Mouse (Mus musculus) forebrain, embryonic 16.5 days (tissue): ENCODE measurements at regions not wholly inside any gene's neighbourhood (a gene's known extent, or its start where the extent isn't known, plus 50 kb on each side); places are given as distances from the start of the nearest gene placed in this dataset.
A peak's percentile ranks its signal among the peaks of the same experiment; 100 is the strongest.

Experiments used
- ATAC-seq: fragments of 200-750 bp; cut with Nextera tagmentation; 2 replicates; pipeline ENCODE4 v1.8.0; 2017; ENCODE audit warnings: mild to moderate bottlenecking, moderate library complexity
- H3K27ac ChIP-seq: fragments of 300-500 bp; sonication (generic); 2 replicates; pipeline ENCODE4 v1.5.1; 2014; ENCODE audit warnings: low read length, control low read depth
- H3K27me3 ChIP-seq: fragments of 300-500 bp; sonication (generic); replicated peaks from 2 replicates; pipeline ENCODE4 v1.6.1; 2014; ENCODE audit warnings: low read length; ENCODE audit not compliant: control insufficient read depth, insufficient read depth
- H3K36me3 ChIP-seq: fragments of 300-500 bp; sonication (generic); 2 replicates; pipeline ENCODE4 v1.6.1; 2014; ENCODE audit not compliant: control insufficient read depth, insufficient read depth
- H3K4me1 ChIP-seq: fragments of 300-500 bp; sonication (generic); replicated peaks from 2 replicates; pipeline ENCODE4 v1.6.1; 2014; ENCODE audit warnings: low read length; ENCODE audit not compliant: control insufficient read depth, insufficient read depth
- H3K4me2 ChIP-seq: fragments of 300-500 bp; sonication (generic); 2 replicates; pipeline ENCODE4 v1.6.1; 2014; ENCODE audit warnings: mild to moderate bottlenecking, low read length, control low read depth
- H3K4me3 ChIP-seq: fragments of 300-500 bp; sonication (generic); replicated peaks from 2 replicates; pipeline ENCODE4 v1.5.1; 2014; ENCODE audit warnings: mild to moderate bottlenecking, low read length, control low read depth
- H3K9ac ChIP-seq: fragments of 300-500 bp; sonication (generic); replicated peaks from 2 replicates; pipeline ENCODE4 v1.6.1; 2014; ENCODE audit warnings: low read depth, low read length, control low read depth
- H3K9me3 ChIP-seq: fragments of 300-500 bp; sonication (generic); 2 replicates; pipeline ENCODE4 v1.6.1; 2016; ENCODE audit warnings: low read length; ENCODE audit not compliant: control insufficient read depth
- WGBS: fragments of 180-500 bp; shearing (Covaris S2); extraction: QIAGEN DNeasy Blood & Tissue Kit; methylation state at CpG from one replicate; pipeline ENCODE4 v1.1.7; 2014; 5-methylcytosine and 5-hydroxymethylcytosine counted together

- Histone ChIP-seq H3K9me3 (no peaks in the 10 kb centered on the region), H3K9ac (no peak overlapping the region), H3K4me1 (no peaks in the 10 kb centered on the region), H3K27me3 (no peaks in the 10 kb centered on the region), H3K27ac (no peak overlapping the region), H3K4me2 (no peak overlapping the region), H3K36me3 (no peaks in the 10 kb centered on the region), H3K4me3 (no peak overlapping the region)
- no peak for ATAC-seq
Observed at GRCm38 (mm10) chr14:105841888-105842287, 54.7 kb downstream of the Spry2 start.

- H3K9ac ChIP-seq = no peak overlapping the region
- no peak for ATAC-seq
- 90% methylated on average over 3 of the region's 3 CpGs for WGBS
- H3K4me3 ChIP-seq = no peak overlapping the region
- H3K36me3 ChIP-seq = no peaks in the 10 kb centered on the region
- no peaks in the 10 kb centered on the region for H3K4me1 ChIP-seq
- no peak overlapping the region for H3K4me2 ChIP-seq
- H3K27ac ChIP-seq = no peak overlapping the region
- H3K27me3 ChIP-seq = no peaks in the 10 kb centered on the region
- H3K9me3 ChIP-seq = no peaks in the 10 kb centered on the region
Observed at GRCm38 (mm10) chr14:105837533-105837932, 59.1 kb downstream of the Spry2 start.

- Histone ChIP-seq H3K4me3 (no peak overlapping the region), H3K36me3 (no peaks in the 10 kb centered on the region), H3K4me2 (no peak overlapping the region), H3K9ac (no peak overlapping the region), H3K9me3 (no peaks in the 10 kb centered on the region), H3K27ac (no peak overlapping the region), H3K27me3 (no peaks in the 10 kb centered on the region), H3K4me1 (no peaks in the 10 kb centered on the region)
- 88% methylated on average over 12 of the region's 12 CpGs for WGBS
- no peak for ATAC-seq
Observed at GRCm38 (mm10) chr14:105830701-105831100, 65.9 kb downstream of the Spry2 start.

DNA sequence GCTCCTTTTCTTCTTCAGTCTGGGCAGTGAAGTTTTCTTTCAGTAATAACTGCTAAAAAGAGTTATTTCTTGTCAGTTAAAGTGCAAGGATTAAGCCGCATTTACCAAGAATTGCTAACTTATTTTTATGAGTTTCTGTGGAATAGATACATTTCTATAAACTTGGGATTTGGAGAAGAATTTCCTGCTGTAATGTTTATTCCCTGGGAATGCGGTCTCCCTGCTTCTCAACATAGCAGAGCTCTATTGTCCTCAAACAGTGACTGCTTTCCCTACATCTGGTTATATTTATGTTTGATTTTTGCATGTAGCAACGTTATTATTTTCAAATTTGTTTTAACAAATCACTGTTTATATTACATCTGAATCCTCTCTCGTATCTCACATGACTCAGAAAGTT, 66.3 kb downstream of the Spry2 start:
- Histone ChIP-seq H3K27ac (no peak overlapping the region), H3K9ac (no peak overlapping the region), H3K4me1 (no peaks in the 10 kb centered on the region), H3K4me2 (no peak overlapping the region), H3K27me3 (no peaks in the 10 kb centered on the region), H3K9me3 (no peaks in the 10 kb centered on the region), H3K36me3 (no peaks in the 10 kb centered on the region), H3K4me3 (no peak overlapping the region)
- ATAC-seq = no peak
- 85% methylated on average over 4 of the region's 4 CpGs for WGBS

GRCm38 (mm10) chr14:105823129-105823528, 73.5 kb downstream of the Spry2 start:
- no peak for ATAC-seq

GRCm38 (mm10) chr14:105822653-105823052, 74.0 kb downstream of the Spry2 start:
- ATAC-seq = no peak
- H3K27ac ChIP-seq = no peak overlapping the region
- H3K4me1 ChIP-seq = no peaks in the 10 kb centered on the region
- H3K36me3 ChIP-seq = no peaks in the 10 kb centered on the region
- no peak overlapping the region for H3K4me2 ChIP-seq
- no peak overlapping the region for H3K4me3 ChIP-seq
- no peaks in the 10 kb centered on the region for H3K27me3 ChIP-seq
- H3K9ac ChIP-seq = no peak overlapping the region
- 94% methylated on average over 9 of the region's 9 CpGs for WGBS
- H3K9me3 ChIP-seq = no peaks in the 10 kb centered on the region

More at GRCm38 (mm10) chr14:105823129-105823528, 73.5 kb downstream of the Spry2 start:
- no peak overlapping the region for H3K4me2 ChIP-seq
- no peaks in the 10 kb centered on the region for H3K9me3 ChIP-seq
- H3K27ac ChIP-seq = no peak overlapping the region
- H3K9ac ChIP-seq = no peak overlapping the region
- H3K27me3 ChIP-seq = no peaks in the 10 kb centered on the region
- H3K4me3 ChIP-seq = no peak overlapping the region
- no peaks in the 10 kb centered on the region for H3K36me3 ChIP-seq
- H3K4me1 ChIP-seq = no peaks in the 10 kb centered on the region
- WGBS = 91% methylated on average over 8 of the region's 8 CpGs

GRCm38 (mm10) chr14:105819534-105819933, 77.1 kb downstream of the Spry2 start:
- Histone ChIP-seq H3K4me3 (no peak overlapping the region), H3K36me3 (no peaks in the 10 kb centered on the region), H3K27ac (no peak overlapping the region), H3K9me3 (no peaks in the 10 kb centered on the region), H3K4me2 (no peak overlapping the region), H3K27me3 (no peaks in the 10 kb centered on the region), H3K4me1 (peaks cover 9% of the 10 kb centered on the region), H3K9ac (no peak overlapping the region)
- over 99% methylated on average over 2 of the region's 2 CpGs for WGBS
- ATAC-seq = no peak

DNA sequence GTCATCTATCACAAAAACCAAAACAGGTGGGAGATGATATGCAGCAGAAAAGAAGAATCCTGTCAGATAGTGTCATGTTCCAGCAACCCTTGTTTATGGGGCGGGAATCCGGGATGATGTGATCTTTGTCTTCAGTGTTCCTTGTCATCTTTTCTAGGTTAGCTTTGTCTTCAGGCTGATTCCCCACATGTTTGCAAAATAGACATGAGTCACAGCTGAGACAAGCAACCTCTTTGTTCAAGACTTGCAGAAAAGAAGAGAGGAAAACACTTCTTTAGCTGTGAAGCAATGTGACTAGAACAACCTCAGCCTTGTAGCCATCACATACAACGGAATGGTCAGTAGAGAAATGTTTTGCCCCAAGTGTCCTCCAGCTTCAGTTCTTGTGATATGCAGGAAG, 77.8 kb downstream of the Spry2 start:
- no peak overlapping the region for H3K9ac ChIP-seq
- H3K36me3 ChIP-seq = no peaks in the 10 kb centered on the region
- no peak for ATAC-seq
- WGBS = 96% methylated on average over 3 of the region's 3 CpGs
- H3K4me2 ChIP-seq = no peak overlapping the region
- peaks cover 9% of the 10 kb centered on the region for H3K4me1 ChIP-seq
- no peak overlapping the region for H3K27ac ChIP-seq
- no peak overlapping the region for H3K4me3 ChIP-seq
- no peaks in the 10 kb centered on the region for H3K27me3 ChIP-seq
- H3K9me3 ChIP-seq = no peaks in the 10 kb centered on the region

DNA sequence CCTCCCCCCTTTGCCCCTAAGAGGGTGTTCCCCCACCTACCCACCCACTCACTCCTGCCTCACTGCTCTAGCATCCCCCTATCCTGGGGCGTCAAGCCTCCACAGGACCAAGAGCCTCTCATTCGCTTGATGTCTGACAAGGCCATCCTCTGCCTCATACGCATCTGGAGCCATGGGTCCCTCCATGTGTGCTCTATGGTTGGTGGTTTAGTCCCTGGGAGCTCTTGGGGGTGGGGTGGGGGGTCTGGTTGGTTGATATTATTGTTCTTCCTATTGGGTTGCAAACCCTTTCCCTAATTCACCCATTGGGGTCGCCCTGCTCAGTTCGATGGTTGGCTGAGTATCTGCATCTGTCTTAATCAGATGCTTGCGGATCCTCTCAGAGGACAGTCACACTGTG, 79.1 kb downstream of the Spry2 start:
- Histone ChIP-seq H3K4me3 (no peak overlapping the region), H3K9ac (no peak overlapping the region), H3K9me3 (no peaks in the 10 kb centered on the region), H3K4me1 (peaks cover 9% of the 10 kb centered on the region), H3K4me2 (no peak overlapping the region), H3K27ac (no peak overlapping the region), H3K27me3 (no peaks in the 10 kb centered on the region), H3K36me3 (no peaks in the 10 kb centered on the region)
- no peak for ATAC-seq
- 90% methylated on average over 6 of the region's 6 CpGs for WGBS

DNA sequence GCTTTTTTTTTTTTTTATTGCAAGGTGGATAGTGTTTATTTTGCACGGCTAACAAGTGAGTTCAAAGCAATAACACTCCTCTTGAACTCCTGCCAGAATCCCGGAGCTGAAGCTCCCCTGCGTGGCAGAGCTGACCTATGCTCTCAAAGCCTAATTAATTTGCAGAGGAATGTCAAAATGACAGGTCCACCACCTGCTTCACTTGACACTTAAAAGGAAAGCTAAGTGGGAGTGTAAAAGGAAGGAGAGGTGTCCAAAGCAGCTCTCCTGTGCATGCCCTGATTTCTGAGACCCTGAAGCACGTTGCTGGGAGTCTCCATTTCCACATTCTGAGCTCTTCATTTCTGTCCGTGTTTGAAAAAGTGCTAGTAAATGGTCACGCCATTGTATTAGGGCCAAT, 80.8 kb downstream of the Spry2 start:
- Histone ChIP-seq H3K9me3 (no peaks in the 10 kb centered on the region), H3K27ac (no peak overlapping the region), H3K4me2 (peak overlapping the region; percentile 55), H3K27me3 (no peaks in the 10 kb centered on the region), H3K9ac (peak overlapping the region; percentile 26; the same call in 1 of the 2 replicates), H3K4me3 (peak overlapping the region; percentile 33), H3K4me1 (peaks cover 9% of the 10 kb centered on the region), H3K36me3 (no peaks in the 10 kb centered on the region)
- 8% methylated on average over 6 of the region's 6 CpGs for WGBS
- ATAC-seq = peak; percentile 15; the same call in 1 of the 2 replicates
